Mouse (Mus musculus): ENCODE measurements around the gene Abhd16b.

DNA sequence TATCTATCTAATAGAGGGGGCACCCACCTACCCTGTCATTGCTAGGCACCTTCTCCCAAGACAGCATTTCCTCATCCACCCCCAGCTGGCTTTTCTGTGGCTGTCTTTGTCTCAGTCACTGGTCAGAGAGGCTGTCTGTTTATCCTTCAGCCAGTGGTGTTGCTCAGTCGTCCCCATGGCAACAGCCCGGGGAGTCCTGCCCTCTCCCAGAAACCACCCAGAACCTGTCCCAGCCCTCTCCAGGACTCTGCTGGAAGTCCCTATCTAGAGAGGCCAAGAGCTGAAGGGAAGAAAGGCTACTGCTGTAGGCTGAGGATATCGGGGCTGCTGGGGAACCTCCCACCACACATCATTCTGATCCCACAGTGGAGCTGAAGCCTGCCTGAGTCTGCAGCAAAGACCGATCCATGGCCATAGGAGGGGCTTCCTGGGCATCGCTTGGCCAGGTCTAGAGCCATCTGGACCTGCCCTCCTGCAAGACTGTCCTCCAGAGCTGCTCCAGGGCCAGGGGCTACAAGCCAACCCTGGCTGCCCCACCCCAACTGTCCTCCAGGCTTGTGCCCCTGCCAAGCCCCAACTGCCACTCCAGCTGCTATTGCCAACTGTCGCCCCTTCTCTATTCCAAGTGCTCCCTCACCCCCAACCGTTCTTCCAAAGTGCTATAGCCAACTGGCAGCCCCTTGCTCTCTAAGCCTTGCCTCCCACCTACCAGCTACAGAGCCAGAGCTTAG lies 29.8 kb upstream of the Abhd16b start:
- no peak for TF ChIP-seq CTCF (IDR thresholded peaks at IDR 0.05; ENCODE audit: control insufficient read depth, insufficient read depth, insufficient read length)
- no peak for TF ChIP-seq USF1 (IDR thresholded peaks at IDR 0.05; ENCODE audit: low read depth)
- TF ChIP-seq MYOD1 (IDR thresholded peaks at IDR 0.05; ENCODE audit: control insufficient read depth, insufficient read length, low read depth), result no peak
- no peak for TF ChIP-seq MYOG (IDR thresholded peaks at IDR 0.05; ENCODE audit: control insufficient read depth, extremely low read depth, insufficient read length)
- no peak for TF ChIP-seq MAX (IDR thresholded peaks at IDR 0.05)
- TF ChIP-seq CEBPB (IDR thresholded peaks at IDR 0.05; ENCODE audit: low read depth), result no peak
- TF ChIP-seq FOSL1 (IDR thresholded peaks at IDR 0.05; ENCODE audit: insufficient read depth, low read length, poor library complexity, severe bottlenecking), result no peak
